Mouse (Mus musculus) midbrain, embryonic 14.5 days (tissue): ENCODE results near the gene Itga6. TPM values are rescaled to one million over a fixed set of nuclear protein-coding genes. Genes with fewer than 3 reads are reported as not detected.
A peak's percentile ranks its signal among the peaks of the same experiment; 100 is the strongest.
"Not testable (repeated sequence)": the region's sequence is repeated elsewhere in the genome, so short reads cannot be mapped to it uniquely, and the experiment has no call there.

ENCODE experiments used
- ATAC-seq: fragments of 200-750 bp; cut with Nextera tagmentation; 2 replicates; pipeline ENCODE4 v1.8.0; 2017; ENCODE audit warnings: moderate number of reproducible peaks, moderate library complexity; ENCODE audit not compliant: low FRiP score, low TSS enrichment
- DNase-seq: peaks from one replicate; pipeline ENCODE4 v3.0.0-alpha.2; 2015
- H3K27ac ChIP-seq: fragments of 300-500 bp; sonication (generic); replicated peaks from 2 replicates; pipeline ENCODE4 v1.5.1; 2014; ENCODE audit warnings: mild to moderate bottlenecking, low read depth, low read length, moderate library complexity
- H3K27me3 ChIP-seq: fragments of 300-500 bp; sonication (generic); 2 replicates; pipeline ENCODE4 v1.6.1; 2014; ENCODE audit warnings: low read length, control low read depth, mixed read lengths; ENCODE audit not compliant: control insufficient read depth, insufficient read depth
- H3K36me3 ChIP-seq: fragments of 300-500 bp; sonication (generic); 2 replicates; pipeline ENCODE4 v1.6.1; 2014; ENCODE audit warnings: low read length, control low read depth; ENCODE audit not compliant: control insufficient read depth, insufficient read depth
- H3K4me1 ChIP-seq: fragments of 300-500 bp; sonication (generic); 2 replicates; pipeline ENCODE4 v1.6.1; 2014; ENCODE audit warnings: mild to moderate bottlenecking, antibody characterized with exemption, low read length, control low read depth; ENCODE audit not compliant: control insufficient read depth, insufficient read depth
- H3K4me2 ChIP-seq: fragments of 300-500 bp; sonication (generic); 2 replicates; pipeline ENCODE4 v1.6.1; 2014; ENCODE audit warnings: mild to moderate bottlenecking, low read length, moderate library complexity
- H3K4me3 ChIP-seq: fragments of 300-500 bp; sonication (generic); replicated peaks from 2 replicates; pipeline ENCODE4 v1.5.1; 2014; ENCODE audit warnings: low read depth, low read length
- H3K9ac ChIP-seq: fragments of 300-500 bp; sonication (generic); replicated peaks from 2 replicates; pipeline ENCODE4 v1.6.1; 2014; ENCODE audit warnings: mild to moderate bottlenecking, low read length, moderate library complexity
- H3K9me3 ChIP-seq: fragments of 300-500 bp; sonication (generic); 2 replicates; pipeline ENCODE4 v1.6.1; 2016; ENCODE audit warnings: low read length, control low read depth, mixed read lengths; ENCODE audit not compliant: control insufficient read depth
- WGBS: fragments of 180-500 bp; shearing (Covaris S2); extraction: QIAGEN DNeasy Blood & Tissue Kit; methylation state at CpG from one replicate; pipeline ENCODE4 v1.1.7; 2014; 5-methylcytosine and 5-hydroxymethylcytosine counted together
- polyA plus RNA-seq: library from polyadenylated mRNA; unstranded; fragments of >200 nt; fragmentation: Nextera tagmentation; extraction: Ambion mirVana; gene quantifications from 2 replicates; pipeline ENCODE4 v1.2.1, GENCODE M21; 2014

The Itga6 gene
- polyA plus RNA-seq, 1 experiment from 2014 or later = 21.6 TPM

DNA sequence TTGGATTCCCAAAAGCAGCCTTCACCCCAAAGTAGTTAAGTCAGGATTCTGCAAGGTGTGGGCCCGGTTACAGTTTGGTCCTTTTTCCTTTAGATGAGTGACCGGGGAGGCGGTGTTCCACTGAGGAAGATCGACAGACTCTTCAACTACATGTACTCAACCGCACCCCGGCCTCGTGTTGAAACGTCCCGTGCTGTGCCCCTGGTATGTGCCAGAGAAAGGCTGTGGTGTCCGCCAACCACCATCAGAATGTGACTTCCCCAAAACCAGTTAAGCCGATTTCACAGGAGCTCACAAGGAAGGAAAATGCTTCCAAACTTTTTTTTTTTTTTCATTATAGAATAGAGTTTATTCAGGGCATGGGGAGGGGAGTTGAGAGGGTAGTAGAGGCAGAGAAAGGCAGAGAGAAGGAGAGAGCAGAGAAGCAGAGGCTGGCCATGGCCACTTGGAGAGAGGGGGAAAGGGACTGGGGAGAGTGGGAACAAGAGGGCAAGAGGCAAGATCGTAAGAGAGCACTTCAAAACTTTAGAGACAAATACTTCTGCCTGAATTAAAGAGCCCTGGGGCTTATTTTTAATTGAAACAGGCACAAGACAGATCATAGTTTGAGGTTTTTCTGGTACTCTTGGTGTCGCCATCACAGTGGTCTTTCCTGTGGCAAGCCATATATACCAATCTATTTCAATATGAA lies 150.3 kb downstream of the Itga6 start:
- 89% methylated on average over 13 of the region's 13 CpGs for WGBS
- ATAC-seq (no peak), DNase-seq (no peak)
- H3K9ac ChIP-seq = no peak overlapping the region
- no peak overlapping the region for H3K4me3 ChIP-seq
- no peaks in the 10 kb centered on the region for H3K4me1 ChIP-seq
- H3K9me3 ChIP-seq = no peaks in the 10 kb centered on the region
- H3K27ac ChIP-seq = no peak overlapping the region
- H3K36me3 ChIP-seq = peaks cover 13% of the 10 kb centered on the region; the same call in 1 of the 2 replicates
- no peak overlapping the region for H3K4me2 ChIP-seq
- H3K27me3 ChIP-seq = no peaks in the 10 kb centered on the region

GRCm38 (mm10) chr2:71897420-71897819 lies 152.0 kb downstream of the Itga6 start:
- H3K9me3 ChIP-seq = no peaks in the 10 kb centered on the region
- H3K4me2 ChIP-seq = no peak overlapping the region
- peaks cover 12% of the 10 kb centered on the region; the same call in 1 of the 2 replicates for H3K36me3 ChIP-seq
- ATAC-seq = no peak
- H3K4me1 ChIP-seq = no peaks in the 10 kb centered on the region
- no peak overlapping the region for H3K9ac ChIP-seq
- DNase-seq = no peak
- 49% methylated on average over 12 of the region's 12 CpGs for WGBS
- no peak overlapping the region for H3K27ac ChIP-seq
- H3K4me3 ChIP-seq = no peak overlapping the region
- H3K27me3 ChIP-seq = no peaks in the 10 kb centered on the region

DNA sequence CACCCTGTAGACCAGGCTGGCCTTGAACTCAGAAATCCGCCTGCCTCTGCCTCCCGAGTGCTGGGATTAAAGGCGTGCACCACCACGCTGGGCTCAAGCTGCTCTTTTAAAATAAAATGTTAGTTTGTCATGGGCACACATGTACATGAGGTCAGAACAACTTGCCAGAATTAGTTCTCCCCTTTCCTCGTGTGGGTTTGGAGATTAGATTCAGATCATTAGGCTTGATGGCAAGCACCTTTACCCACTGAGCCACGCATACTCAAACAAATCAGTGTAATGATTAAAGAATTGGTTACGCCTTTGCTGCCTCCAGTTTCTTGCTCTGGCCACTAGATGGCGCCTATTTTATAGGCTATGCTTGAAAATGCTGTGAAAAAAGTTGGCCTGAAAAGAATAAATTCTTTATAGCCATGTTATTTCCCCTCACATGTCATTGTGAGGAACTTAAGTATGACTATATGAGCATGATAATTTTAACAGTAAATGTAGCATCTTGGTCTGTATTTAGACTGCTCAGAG lies 153.0 kb downstream of the Itga6 start:
- Histone ChIP-seq H3K9me3 (no peaks in the 10 kb centered on the region), H3K27me3 (no peaks in the 10 kb centered on the region), H3K4me3 (no peak overlapping the region), H3K4me2 (no peak overlapping the region), H3K9ac (no peak overlapping the region), H3K4me1 (no peaks in the 10 kb centered on the region), H3K36me3 (peaks cover 8% of the 10 kb centered on the region; the same call in 1 of the 2 replicates), H3K27ac (no peak overlapping the region)
- peak; percentile 86 for DNase-seq
- no peak for ATAC-seq
- WGBS = 57% methylated on average over 8 of the region's 8 CpGs

GRCm38 (mm10) chr2:71899886-71900285 lies 154.5 kb downstream of the Itga6 start:
- DNase-seq = no peak
- Histone ChIP-seq H3K36me3 (peaks cover 8% of the 10 kb centered on the region; the same call in 1 of the 2 replicates), H3K27me3 (no peaks in the 10 kb centered on the region), H3K9me3 (no peaks in the 10 kb centered on the region), H3K4me1 (no peaks in the 10 kb centered on the region), H3K4me2 (no peak overlapping the region), H3K9ac (no peak overlapping the region), H3K4me3 (no peak overlapping the region), H3K27ac (no peak overlapping the region)
- no peak for ATAC-seq
- 92% methylated on average over 15 of the region's 15 CpGs for WGBS

DNA sequence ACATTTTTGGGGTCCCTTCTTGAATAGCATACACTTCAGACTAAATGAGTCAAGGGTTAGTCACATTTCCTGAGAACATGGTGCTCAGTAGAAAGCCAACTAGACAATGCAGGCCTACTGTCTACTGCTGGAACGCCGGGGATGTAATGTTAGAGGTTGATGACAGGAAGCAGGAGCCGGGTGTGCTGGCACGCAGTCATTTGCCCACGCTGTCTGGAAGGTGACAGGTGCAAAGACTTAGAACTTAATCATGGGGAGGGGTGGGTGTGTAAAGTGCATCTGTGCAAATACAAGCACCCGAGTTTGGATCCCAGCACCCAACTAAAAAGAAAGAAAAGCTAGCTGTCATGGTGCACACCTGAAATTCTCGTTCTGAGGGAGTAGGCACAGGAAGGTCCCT lies 159.7 kb downstream of the Itga6 start:
- Histone ChIP-seq H3K9ac (no peak overlapping the region), H3K9me3 (no peaks in the 10 kb centered on the region), H3K4me1 (no peaks in the 10 kb centered on the region), H3K27ac (no peak overlapping the region), H3K4me3 (no peak overlapping the region), H3K27me3 (no peaks in the 10 kb centered on the region), H3K36me3 (peaks cover 6% of the 10 kb centered on the region; the same call in 1 of the 2 replicates), H3K4me2 (no peak overlapping the region)
- whole genome bisulfite sequencing = 95% methylated on average over 7 of the region's 7 CpGs
- ATAC-seq = no peak
- no peak for DNase-seq

GRCm38 (mm10) chr2:71906356-71906755 lies 160.9 kb downstream of the Itga6 start:
- not testable (repeated sequence) for DNase-seq, H3K9me3 ChIP-seq, H3K4me3 ChIP-seq, H3K27me3 ChIP-seq, ATAC-seq, H3K27ac ChIP-seq, H3K9ac ChIP-seq, H3K36me3 ChIP-seq, H3K4me1 ChIP-seq, H3K4me2 ChIP-seq
- 96% methylated on average over 8 of the region's 8 CpGs for WGBS

Other genes starting within 250 kb of the Itga6 start
- gene Dlx1, start 217.5 kb upstream of the Itga6 start, polyA plus RNA-seq = 0.61 and 0.72 TPM in 2 replicates
- 0.41 and 0.67 TPM in 2 replicates for gene Dlx2, start 198.9 kb upstream of the Itga6 start, polyA plus RNA-seq
- 14.6 and 23.2 TPM in 2 replicates for gene Pdk1, start 127.6 kb downstream of the Itga6 start, polyA plus RNA-seq
- gene Rapgef4, start 235.6 kb downstream of the Itga6 start, polyA plus RNA-seq = 18.3 and 25.6 TPM in 2 replicates